ENCODE assay signal across 9 mouse cellular contexts in the genomic region with DNA sequence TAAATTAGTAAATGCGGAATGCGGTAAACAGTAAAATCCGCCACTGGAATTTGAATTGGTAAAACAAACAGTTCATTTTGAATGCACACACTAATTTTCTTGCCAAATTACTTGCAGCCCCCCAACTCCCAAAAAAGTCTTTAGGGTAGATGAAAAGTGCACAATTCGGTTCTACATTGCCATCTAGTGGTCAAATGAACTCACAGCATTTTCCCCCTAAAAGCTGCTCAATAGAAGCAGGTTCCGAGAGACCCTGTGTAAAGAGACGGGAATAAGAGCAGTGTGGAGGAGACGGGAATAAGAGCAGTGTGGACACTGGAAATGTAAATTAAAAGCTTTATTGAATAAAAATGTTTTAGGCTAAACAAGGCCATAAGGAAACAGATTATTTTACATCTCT. TPM values are rescaled to one million over a fixed set of nuclear protein-coding genes. Genes with fewer than 3 reads are reported as not detected.
DNase-seq lines count a peak whose midpoint lies in the region; ATAC-seq and TF ChIP-seq lines count a peak whose summit lies in the region.
"Had no signal": no experiment of that assay in that cellular context is flagged by ENCODE, and none has a peak within 500 bp of the region (broad histone marks: within the 10 kb centered on the region; RNA-seq: fewer than 3 reads in every experiment).

No protein-coding gene starts in this region.

- H3K9ac ChIP-seq in midbrain, embryonic 16.5 days (ENCODE audit: low read depth, low read length): no peak overlapping the region
- H3K9ac ChIP-seq in forebrain, embryonic 11.5 days (ENCODE audit: low read length): no peak overlapping the region

- no peaks in the 10 kb centered on the region for H3K4me1 ChIP-seq in spleen, adult 2 months (ENCODE audit: control insufficient read depth, insufficient read depth, insufficient read length)
- no peaks in the 10 kb centered on the region for H3K4me1 ChIP-seq in midbrain, embryonic 16.5 days (ENCODE audit: control insufficient read depth, insufficient read depth, low read length)
- no peaks in the 10 kb centered on the region for H3K4me1 ChIP-seq in forebrain, embryonic 11.5 days (replicated peaks; ENCODE audit: control insufficient read depth, insufficient read depth, low read length)

- no peaks in the 10 kb centered on the region for H3K27me3 ChIP-seq in spleen, adult 2 months (ENCODE audit: control insufficient read depth, insufficient read depth, low read length)
- H3K27me3 ChIP-seq in midbrain, embryonic 16.5 days (ENCODE audit: control insufficient read depth, insufficient read depth, low read depth, low read length): no peaks in the 10 kb centered on the region
- no peaks in the 10 kb centered on the region for H3K27me3 ChIP-seq in forebrain, embryonic 11.5 days (ENCODE audit: control insufficient read depth, insufficient read depth, low read length)

- 0 out of 2 replicates have a peak, but pooled peaks have one; percentile 20 for TF ChIP-seq CTCF in spleen, adult 2 months (IDR thresholded peaks at IDR 0.05; ENCODE audit: extremely low read depth, insufficient read depth, insufficient read length, insufficient replicate concordance)

- ATAC-seq in midbrain, embryonic 16.5 days: 0 out of 2 replicates have a peak, but pooled peaks have one; percentile 58
- no peak for ATAC-seq in forebrain, embryonic 11.5 days (replicated peaks; ENCODE audit: low FRiP score)

- intact Hi-C loops in heart, postnatal 10 days (cut with DNase I): loop anchor here (2.0 to 10.0 kb wide), 4 partner anchors 36 to 283 kb away; no protein-coding TSS in a partner anchor

- no peak overlapping the region for H3K4me2 ChIP-seq in midbrain, embryonic 16.5 days (ENCODE audit: low read length)
- no peak overlapping the region for H3K4me2 ChIP-seq in forebrain, embryonic 11.5 days (ENCODE audit: low read depth, low read length, severe bottlenecking)

- TF ChIP-seq POLR2A in spleen, adult 2 months (IDR thresholded peaks at IDR 0.05; ENCODE audit: low read depth, low read length): no peak

- DNase-seq in heart, postnatal 10 days: peak; percentile 40 to 61
- DNase-seq in heart, adult 8-10 months (ENCODE audit: low spot score): no peak
- no peak for DNase-seq in spleen, adult 2 months (ENCODE audit: low read depth in 1 of 2, low spot score in 2 of 2)
- DNase-seq in spleen, postnatal 4 days (ENCODE audit: low spot score in 2 of 2): no peak
- DNase-seq in cerebellum, adult 9-10 months: peak; percentile 66
- DNase-seq in forebrain, embryonic 11.5 days (ENCODE audit: low spot score): no peak
- no peak for DNase-seq in yolk sac, embryonic 10.5 days (ENCODE audit: low spot score)

- WGBS in spleen, adult 2 months: 38% methylated on average over 7 of the region's 7 CpGs
- 22% methylated on average over 7 of the region's 7 CpGs for WGBS in midbrain, embryonic 16.5 days
- 26% methylated on average over 7 of the region's 7 CpGs for WGBS in forebrain, embryonic 11.5 days

- 0 out of 2 replicates have a peak, but pooled peaks cover 2% of the 10 kb centered on the region for H3K36me3 ChIP-seq in spleen, adult 2 months (ENCODE audit: control insufficient read depth, insufficient read depth, low read length)
- H3K36me3 ChIP-seq in midbrain, embryonic 16.5 days (ENCODE audit: control insufficient read depth, insufficient read depth, low read length): peaks cover 3% of the 10 kb centered on the region; the same call in 1 of the 2 replicates
- H3K36me3 ChIP-seq in forebrain, embryonic 11.5 days (ENCODE audit: control insufficient read depth, insufficient read depth, low read length): no peaks in the 10 kb centered on the region; the same call in 1 of the 2 replicates

- H3K4me3 ChIP-seq in spleen, adult 2 months (ENCODE audit: extremely low read depth, insufficient read depth, insufficient read length): no peak overlapping the region
- no peak overlapping the region for H3K4me3 ChIP-seq in midbrain, embryonic 16.5 days (ENCODE audit: low read depth, low read length)
- H3K4me3 ChIP-seq in forebrain, embryonic 11.5 days (ENCODE audit: low read depth, low read length): no peak overlapping the region
- H3K4me3 ChIP-seq: megakaryocyte, embryonic 14.5 days had no signal

- H3K9me3 ChIP-seq in midbrain, embryonic 16.5 days (replicated peaks; ENCODE audit: control insufficient read depth, low read length, poor library complexity, severe bottlenecking): no peaks in the 10 kb centered on the region
- no peaks in the 10 kb centered on the region for H3K9me3 ChIP-seq in forebrain, embryonic 11.5 days (ENCODE audit: control insufficient read depth, low read length)
- H3K9me3 ChIP-seq: megakaryocyte, embryonic 14.5 days had no signal

- H3K27ac ChIP-seq in spleen, adult 2 months (ENCODE audit: insufficient read depth, low read length): no peak overlapping the region
- no peak overlapping the region for H3K27ac ChIP-seq in midbrain, embryonic 16.5 days (ENCODE audit: low read length)
- no peak overlapping the region for H3K27ac ChIP-seq in forebrain, embryonic 11.5 days (ENCODE audit: low read depth, low read length)

RNA-seq across cellular contexts. Expression of gene Cers5, which starts 5.5 kb away (rescaled TPM):
- 10 to 100 TPM; 26.4 to 28.1 TPM for total RNA-seq in heart, postnatal 10 days (2021)
- total RNA-seq in heart, adult 8-10 months (2022): 10 to 100 TPM; 17.8 to 23.6 (median 18.1) TPM
- 27.2 and 30.0 TPM in 2 replicates for polyA plus RNA-seq in spleen, adult 2 months (2012; rRNA removed)
- polyA plus RNA-seq in midbrain, embryonic 16.5 days (2015; fragmentation: Nextera tagmentation; extraction: Ambion mirVana): 79.7 and 83.8 TPM in 2 replicates
- 59.2 and 59.7 TPM in 2 replicates for polyA plus RNA-seq in forebrain, embryonic 11.5 days (2014; fragmentation: Nextera tagmentation; extraction: Ambion mirVana)

RNA-seq across cellular contexts. Expression of gene Cox14, which starts 52.7 kb away (rescaled TPM):
- 100 to 1,000 TPM; 212 to 221 TPM for total RNA-seq in heart, postnatal 10 days (2021)
- total RNA-seq in heart, adult 8-10 months (2022): 100 to 1,000 TPM; 240 to 284 (median 258) TPM
- 109 and 168 TPM in 2 replicates for polyA plus RNA-seq in spleen, adult 2 months (2012; rRNA removed)
- 142 and 164 TPM in 2 replicates for polyA plus RNA-seq in midbrain, embryonic 16.5 days (2015; fragmentation: Nextera tagmentation; extraction: Ambion mirVana)
- polyA plus RNA-seq in forebrain, embryonic 11.5 days (2014; fragmentation: Nextera tagmentation; extraction: Ambion mirVana): 140 and 154 TPM in 2 replicates

Comparison
In these comparisons a context has a peak if more than half of its experiments do, and no peak if none do; other contexts are left out.
1. DNase-seq: peak in heart, postnatal 10 days (2 of 2) and cerebellum, adult 9-10 months (single experiment); none in heart, adult 8-10 months (single experiment), spleen, adult 2 months (0 of 2), spleen, postnatal 4 days (0 of 2), forebrain, embryonic 11.5 days (single experiment) and yolk sac, embryonic 10.5 days (single experiment).